Mouse (Mus musculus) midbrain, embryonic 16.5 days (tissue): ENCODE data around the gene Soat2. TPM values are rescaled to one million over a fixed set of nuclear protein-coding genes. Genes with fewer than 3 reads are reported as not detected.
A peak's percentile ranks its signal among the peaks of the same experiment; 100 is the strongest.

Source experiments
- ATAC-seq: fragments of 200-750 bp; cut with Nextera tagmentation; 2 replicates; pipeline ENCODE4 v1.8.0; 2017; ENCODE audit warnings: moderate TSS enrichment
- H3K27ac ChIP-seq: fragments of 300-500 bp; sonication (generic); 2 replicates; pipeline ENCODE4 v1.5.1; 2014; ENCODE audit warnings: mild to moderate bottlenecking, low read length, mixed read lengths
- H3K27me3 ChIP-seq: fragments of 300-500 bp; sonication (generic); 2 replicates; pipeline ENCODE4 v1.6.1; 2014; ENCODE audit warnings: low read depth, low read length, mixed read lengths; ENCODE audit not compliant: control insufficient read depth, insufficient read depth
- H3K36me3 ChIP-seq: fragments of 300-500 bp; sonication (generic); 2 replicates; pipeline ENCODE4 v1.6.1; 2014; ENCODE audit warnings: mild to moderate bottlenecking, low read length, moderate library complexity, mixed read lengths; ENCODE audit not compliant: control insufficient read depth, insufficient read depth
- H3K4me1 ChIP-seq: fragments of 300-500 bp; sonication (generic); 2 replicates; pipeline ENCODE4 v1.6.1; 2014; ENCODE audit warnings: mild to moderate bottlenecking, low read length, mixed read lengths; ENCODE audit not compliant: control insufficient read depth, insufficient read depth
- H3K4me2 ChIP-seq: fragments of 300-500 bp; sonication (generic); 2 replicates; pipeline ENCODE4 v1.6.1; 2014; ENCODE audit warnings: mild to moderate bottlenecking, low read length, mixed read lengths
- H3K4me3 ChIP-seq: fragments of 300-500 bp; sonication (generic); 2 replicates; pipeline ENCODE4 v1.5.1; 2014; ENCODE audit warnings: low read depth, mild to moderate bottlenecking, low read length, moderate library complexity, mixed read lengths
- H3K9ac ChIP-seq: fragments of 300-500 bp; sonication (generic); 2 replicates; pipeline ENCODE4 v1.6.1; 2014; ENCODE audit warnings: low read depth, low read length, mixed read lengths
- H3K9me3 ChIP-seq: fragments of 300-500 bp; sonication (generic); replicated peaks from 2 replicates; pipeline ENCODE4 v1.6.1; 2014; ENCODE audit warnings: mild to moderate bottlenecking, low read length, mixed read lengths; ENCODE audit not compliant: control insufficient read depth, poor library complexity, severe bottlenecking
- WGBS: fragments of 180-500 bp; shearing (Covaris S2); extraction: QIAGEN DNeasy Blood & Tissue Kit; methylation state at CpG from one replicate; pipeline ENCODE4 v1.1.7; 2014; 5-methylcytosine and 5-hydroxymethylcytosine counted together
- polyA plus RNA-seq: library from polyadenylated mRNA; unstranded; fragments of >200 nt; fragmentation: Nextera tagmentation; extraction: Ambion mirVana; gene quantifications from 2 replicates; pipeline ENCODE4 v1.2.1, GENCODE M21; 2015

Gene Soat2
- polyA plus RNA-seq, 1 experiment from 2014 or later, result 0.21 TPM

- Histone ChIP-seq H3K9ac (no peak overlapping the region), H3K27ac (no peak overlapping the region), H3K4me1 (peaks cover 3% of the 10 kb centered on the region; the same call in 1 of the 2 replicates), H3K4me3 (no peak overlapping the region), H3K9me3 (no peaks in the 10 kb centered on the region), H3K4me2 (no peak overlapping the region), H3K27me3 (peaks cover 29% of the 10 kb centered on the region), H3K36me3 (no peaks in the 10 kb centered on the region)
- WGBS, result 53% methylated on average over 23 of the region's 23 CpGs
- no peak for ATAC-seq
These were observed 7.1 kb upstream of the Soat2 start for GRCm38 (mm10) chr15:102142914-102143912.

GRCm38 (mm10) chr15:102144274-102144711, 6.0 kb upstream of the Soat2 start, which contains the start of gene Igfbp6:
TSS of gene Igfbp6 (plus strand) at chr15:102144362.
- ATAC-seq, result no peak
- Histone ChIP-seq H3K27me3 (peaks cover 29% of the 10 kb centered on the region), H3K9me3 (no peaks in the 10 kb centered on the region), H3K4me2 (peak within 1 kb of the TSS; percentile 34), H3K9ac (peak within 1 kb of the TSS; percentile 30; the same call in 1 of the 2 replicates), H3K4me3 (peak within 1 kb of the TSS; percentile 12; the same call in 1 of the 2 replicates), H3K36me3 (no peaks in the 10 kb centered on the region), H3K4me1 (peaks cover 3% of the 10 kb centered on the region; the same call in 1 of the 2 replicates), H3K27ac (no peak within 1 kb of the TSS)
- 4% methylated on average over 22 of the region's 22 CpGs for WGBS

GRCm38 (mm10) chr15:102144726-102145125, 5.6 kb upstream of the Soat2 start:
- Histone ChIP-seq H3K4me3 (peak overlapping the region; percentile 12; the same call in 1 of the 2 replicates), H3K9ac (peak overlapping the region; percentile 30; the same call in 1 of the 2 replicates), H3K27me3 (peaks cover 29% of the 10 kb centered on the region), H3K9me3 (no peaks in the 10 kb centered on the region), H3K36me3 (no peaks in the 10 kb centered on the region), H3K4me2 (peak overlapping the region; percentile 34), H3K4me1 (peaks cover 3% of the 10 kb centered on the region; the same call in 1 of the 2 replicates), H3K27ac (no peak overlapping the region)
- no peak for ATAC-seq
- WGBS, result 10% methylated on average over 19 of the region's 19 CpGs

- 92% methylated on average over 10 of the region's 10 CpGs for WGBS
- ATAC-seq, result no peak
These were observed 5.0 kb upstream of the Soat2 start for GRCm38 (mm10) chr15:102145330-102145729.

GRCm38 (mm10) chr15:102146089-102146488, 4.2 kb upstream of the Soat2 start:
- Histone ChIP-seq H3K4me3 (no peak overlapping the region), H3K9me3 (no peaks in the 10 kb centered on the region), H3K27me3 (peaks cover 29% of the 10 kb centered on the region), H3K9ac (no peak overlapping the region), H3K4me2 (no peak overlapping the region), H3K36me3 (no peaks in the 10 kb centered on the region), H3K4me1 (peaks cover 3% of the 10 kb centered on the region; the same call in 1 of the 2 replicates), H3K27ac (no peak overlapping the region)
- WGBS, result 90% methylated on average over 5 of the region's 5 CpGs
- ATAC-seq, result no peak

More at GRCm38 (mm10) chr15:102145330-102145729, 5.0 kb upstream of the Soat2 start:
- H3K27me3 ChIP-seq, result peaks cover 29% of the 10 kb centered on the region
- no peak overlapping the region for H3K27ac ChIP-seq
- no peak overlapping the region for H3K4me3 ChIP-seq
- H3K4me1 ChIP-seq, result peaks cover 3% of the 10 kb centered on the region; the same call in 1 of the 2 replicates
- no peaks in the 10 kb centered on the region for H3K9me3 ChIP-seq
- H3K4me2 ChIP-seq, result no peak overlapping the region
- no peaks in the 10 kb centered on the region for H3K36me3 ChIP-seq
- no peak overlapping the region for H3K9ac ChIP-seq

GRCm38 (mm10) chr15:102146882-102147281, 3.4 kb upstream of the Soat2 start:
- no peaks in the 10 kb centered on the region for H3K36me3 ChIP-seq
- 0% methylated on average over 1 of the region's 1 CpGs for WGBS

GRCm38 (mm10) chr15:102147674-102148402, 2.5 kb upstream of the Soat2 start:
- Histone ChIP-seq H3K4me2 (no peak overlapping the region), H3K27me3 (peaks cover 25% of the 10 kb centered on the region), H3K9ac (0 out of 2 replicates have a peak overlapping the region, but pooled peaks have one; percentile 30), H3K36me3 (no peaks in the 10 kb centered on the region), H3K4me3 (no peak overlapping the region), H3K9me3 (no peaks in the 10 kb centered on the region), H3K27ac (no peak overlapping the region), H3K4me1 (peaks cover 3% of the 10 kb centered on the region; the same call in 1 of the 2 replicates)
- no peak for ATAC-seq
- 65% methylated on average over 16 of the region's 16 CpGs for WGBS

More at GRCm38 (mm10) chr15:102146882-102147281, 3.4 kb upstream of the Soat2 start:
- Histone ChIP-seq H3K4me2 (no peak overlapping the region), H3K27ac (no peak overlapping the region), H3K4me1 (peaks cover 3% of the 10 kb centered on the region; the same call in 1 of the 2 replicates), H3K9ac (no peak overlapping the region), H3K27me3 (peaks cover 25% of the 10 kb centered on the region), H3K9me3 (no peaks in the 10 kb centered on the region), H3K4me3 (no peak overlapping the region)
- no peak; the same call in 1 of the 2 replicates for ATAC-seq

- Histone ChIP-seq H3K27ac (no peak overlapping the region), H3K9me3 (no peaks in the 10 kb centered on the region), H3K36me3 (no peaks in the 10 kb centered on the region), H3K27me3 (peaks cover 14% of the 10 kb centered on the region), H3K4me1 (no peaks in the 10 kb centered on the region), H3K4me3 (no peak overlapping the region), H3K4me2 (no peak overlapping the region), H3K9ac (no peak overlapping the region)
- ATAC-seq, result no peak
- WGBS, result 63% methylated on average over 4 of the region's 4 CpGs
These were observed 765 bp upstream of the Soat2 start for GRCm38 (mm10) chr15:102149561-102149960.
